In the genomic region with DNA sequence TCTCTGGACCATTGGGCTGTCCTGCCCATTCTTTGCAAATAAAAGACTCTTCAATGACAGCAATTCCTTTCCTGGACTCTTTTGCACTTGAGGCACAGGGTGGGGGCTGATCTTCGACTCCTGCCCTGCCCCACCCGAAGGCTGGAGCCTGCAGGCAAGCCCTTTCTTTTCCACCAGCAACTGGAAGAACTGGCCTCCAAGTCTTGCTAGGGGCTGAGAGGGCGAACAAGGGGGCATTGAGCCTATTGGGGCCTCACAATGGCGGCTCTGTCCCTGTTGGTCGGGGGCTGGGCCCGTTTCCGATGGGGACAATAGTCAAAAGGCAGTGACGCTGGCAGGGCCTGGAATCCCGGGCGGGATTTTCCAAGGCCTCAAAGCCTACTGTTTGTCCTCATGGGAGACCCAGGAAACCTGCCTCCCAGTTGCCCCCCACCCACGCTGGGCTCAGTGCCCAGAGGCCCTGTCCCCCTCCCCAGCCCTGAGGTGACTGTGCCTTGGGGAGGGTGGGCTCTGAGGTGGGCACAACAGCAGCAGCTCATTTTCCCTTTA, we compare ENCODE assay signal across 9 mouse cellular contexts. TPM values are rescaled to one million over a fixed set of nuclear protein-coding genes. Genes with fewer than 3 reads are reported as not detected.
DNase-seq lines count a peak whose midpoint lies in the region; ATAC-seq lines count a peak whose summit lies in the region.
"Had no signal": no experiment of that assay in that cellular context is flagged by ENCODE, and none has a peak within 500 bp of the region (broad histone marks: within the 10 kb centered on the region; RNA-seq: fewer than 3 reads in every experiment).

No protein-coding gene starts in this region.

- H3K4me3 ChIP-seq in neural tube, embryonic 11.5 days (ENCODE audit: low read depth, low read length): no peak overlapping the region
- H3K4me3 ChIP-seq in forebrain, embryonic 10.5 days: no peak overlapping the region
- H3K4me3 ChIP-seq in stomach, embryonic 14.5 days (ENCODE audit: low read depth, low read length): no peak overlapping the region

- H3K9me3 ChIP-seq in neural tube, embryonic 11.5 days (ENCODE audit: control insufficient read depth, low read length): no peaks in the 10 kb centered on the region
- H3K9me3 ChIP-seq in forebrain, embryonic 10.5 days: no peaks in the 10 kb centered on the region
- H3K9me3 ChIP-seq in stomach, embryonic 14.5 days (ENCODE audit: control insufficient read depth, low read depth, low read length): no peaks in the 10 kb centered on the region

- peak overlapping the region; percentile 77 for H3K27ac ChIP-seq in neural tube, embryonic 11.5 days (ENCODE audit: low read depth, low read length)
- H3K27ac ChIP-seq in forebrain, embryonic 10.5 days: peak overlapping the region; percentile 86
- H3K27ac ChIP-seq in stomach, embryonic 14.5 days (ENCODE audit: low read length): peak overlapping the region; percentile 41; the same call in 1 of the 2 replicates

- peak; percentile 38; the same call in 1 of the 2 replicates for ATAC-seq in neural tube, embryonic 11.5 days (ENCODE audit: insufficient read depth, low FRiP score, low TSS enrichment)
- ATAC-seq in stomach, embryonic 14.5 days (ENCODE audit: insufficient number of reproducible peaks, insufficient read depth, low FRiP score, low read depth): peak; percentile 57
- ATAC-seq in frontal cortex, adult (ENCODE audit: low TSS enrichment): no peak

- 40% methylated on average over 11 of the region's 11 CpGs for WGBS in neural tube, embryonic 11.5 days
- 20% methylated on average over 11 of the region's 11 CpGs for WGBS in forebrain, embryonic 10.5 days
- 58% methylated on average over 11 of the region's 11 CpGs for WGBS in stomach, embryonic 14.5 days

- H3K9ac ChIP-seq in neural tube, embryonic 11.5 days (ENCODE audit: low read length): no peak overlapping the region; the same call in 1 of the 2 replicates
- H3K9ac ChIP-seq in stomach, embryonic 14.5 days (replicated peaks; ENCODE audit: low read depth, low read length): no peak overlapping the region

- H3K4me1 ChIP-seq in neural tube, embryonic 11.5 days (ENCODE audit: control insufficient read depth, insufficient read depth, low read length): peaks cover 2% of the 10 kb centered on the region; the same call in 1 of the 2 replicates
- H3K4me1 ChIP-seq in forebrain, embryonic 10.5 days: peaks cover 37% of the 10 kb centered on the region
- peaks cover 24% of the 10 kb centered on the region for H3K4me1 ChIP-seq in stomach, embryonic 14.5 days (ENCODE audit: control insufficient read depth, insufficient read depth, low read length)

- no peak overlapping the region for H3K4me2 ChIP-seq in neural tube, embryonic 11.5 days (ENCODE audit: low read depth)
- no peak overlapping the region for H3K4me2 ChIP-seq in stomach, embryonic 14.5 days (replicated peaks; ENCODE audit: low read depth, low read length)

- DNase-seq in neural tube, embryonic 11.5 days (ENCODE audit: low spot score): peak; percentile 55
- DNase-seq in neural tube, embryonic 10.5 days (ENCODE audit: extremely low spot score, low spot score): no peak
- DNase-seq in forebrain, embryonic 10.5 days (ENCODE audit: extremely low spot score, low spot score): peak; percentile 65
- DNase-seq in layer of hippocampus, adult 9-11 months: peak; percentile 83
- no peak for DNase-seq in spleen, postnatal 4 days (ENCODE audit: low spot score in 2 of 2)
- no peak for DNase-seq in gastrocnemius, adult 18-20 months (ENCODE audit: low spot score)

- peaks cover 1% of the 10 kb centered on the region; the same call in 1 of the 2 replicates for H3K36me3 ChIP-seq in neural tube, embryonic 11.5 days (ENCODE audit: control insufficient read depth, insufficient read depth, low read length)
- peaks cover 20% of the 10 kb centered on the region for H3K36me3 ChIP-seq in forebrain, embryonic 10.5 days (replicated peaks)
- H3K36me3 ChIP-seq in stomach, embryonic 14.5 days (ENCODE audit: control insufficient read depth, insufficient read depth, low read length): peaks cover 17% of the 10 kb centered on the region

- no peaks in the 10 kb centered on the region for H3K27me3 ChIP-seq in neural tube, embryonic 11.5 days (ENCODE audit: control insufficient read depth, insufficient read depth, low read length)
- H3K27me3 ChIP-seq in forebrain, embryonic 10.5 days (ENCODE audit: poor library complexity, severe bottlenecking): no peaks in the 10 kb centered on the region
- H3K27me3 ChIP-seq in stomach, embryonic 14.5 days (ENCODE audit: control insufficient read depth, insufficient read depth, low read length): no peaks in the 10 kb centered on the region

RNA-seq across cellular contexts. Expression of gene Atg101, which starts 6.6 kb away (rescaled TPM):
- 69.5 and 74.4 TPM in 2 replicates for polyA plus RNA-seq in neural tube, embryonic 11.5 days (2014; fragmentation: Nextera tagmentation; extraction: Ambion mirVana)
- 77.2 and 77.8 TPM in 2 replicates for polyA plus RNA-seq in forebrain, embryonic 10.5 days (2016; fragmentation: Nextera tagmentation; extraction: Ambion mirVana)
- polyA plus RNA-seq in stomach, embryonic 14.5 days (2014; fragmentation: Nextera tagmentation; extraction: Ambion mirVana): 63.5 and 64.1 TPM in 2 replicates
- 10 to 100 TPM; 25.0 to 31.3 TPM for total RNA-seq in gastrocnemius, adult 18-20 months (2021)

RNA-seq across cellular contexts. Expression of gene 6030408B16Rik, which starts 15.6 kb away (rescaled TPM):
- 0.33 and 0.42 TPM in 2 replicates for polyA plus RNA-seq in neural tube, embryonic 11.5 days (2014; fragmentation: Nextera tagmentation; extraction: Ambion mirVana)
- 0.07 and 0.27 TPM in 2 replicates for polyA plus RNA-seq in forebrain, embryonic 10.5 days (2016; fragmentation: Nextera tagmentation; extraction: Ambion mirVana)
- 20.1 and 25.0 TPM in 2 replicates for polyA plus RNA-seq in stomach, embryonic 14.5 days (2014; fragmentation: Nextera tagmentation; extraction: Ambion mirVana)
- total RNA-seq in gastrocnemius, adult 18-20 months (2021): under 1 TPM; 0.26 to 0.27 TPM
- polyA plus RNA-seq: large intestine, adult 2 months had no signal

RNA-seq across cellular contexts. Expression of gene Nr4a1, which starts 23.4 kb away (rescaled TPM):
- 3.2 and 4.4 TPM in 2 replicates for polyA plus RNA-seq in neural tube, embryonic 11.5 days (2014; fragmentation: Nextera tagmentation; extraction: Ambion mirVana)
- 3.7 and 5.2 TPM in 2 replicates for polyA plus RNA-seq in forebrain, embryonic 10.5 days (2016; fragmentation: Nextera tagmentation; extraction: Ambion mirVana)
- polyA plus RNA-seq in stomach, embryonic 14.5 days (2014; fragmentation: Nextera tagmentation; extraction: Ambion mirVana): 10.1 and 12.1 TPM in 2 replicates
- total RNA-seq in gastrocnemius, adult 18-20 months (2021): 100 to 1,000 TPM; 206 to 234 TPM

RNA-seq across cellular contexts. Expression of gene Grasp, which starts 53.4 kb away (rescaled TPM):
- 6.6 TPM in 2 replicates for polyA plus RNA-seq in neural tube, embryonic 11.5 days (2014; fragmentation: Nextera tagmentation; extraction: Ambion mirVana)
- polyA plus RNA-seq in forebrain, embryonic 10.5 days (2016; fragmentation: Nextera tagmentation; extraction: Ambion mirVana): 2.6 and 4.1 TPM in 2 replicates
- polyA plus RNA-seq in stomach, embryonic 14.5 days (2014; fragmentation: Nextera tagmentation; extraction: Ambion mirVana): 6.4 and 7.2 TPM in 2 replicates
- total RNA-seq in gastrocnemius, adult 18-20 months (2021): 1 to 10 TPM; 4.4 to 5.1 TPM

Comparison
In these comparisons a context has a peak if more than half of its experiments do, and no peak if none do; other contexts are left out.
1. DNase-seq: peak in neural tube, embryonic 11.5 days (single experiment), forebrain, embryonic 10.5 days (single experiment) and layer of hippocampus, adult 9-11 months (single experiment); none in neural tube, embryonic 10.5 days (single experiment), spleen, postnatal 4 days (0 of 2) and gastrocnemius, adult 18-20 months (single experiment).
2. RNA of gene 6030408B16Rik, which starts 15.6 kb away (polyA plus RNA-seq): 20.1 to 25.0 TPM in stomach, embryonic 14.5 days; 0.33 to 0.42 TPM in neural tube, embryonic 11.5 days and 0.07 to 0.27 TPM in forebrain, embryonic 10.5 days; every median in the first group is over 10 times any median in the second.
3. Peak in every context shown above with its lines, with median percentiles within 50 percentile points of each other: H3K27ac ChIP-seq.